Mouse (Mus musculus): ENCODE data around the gene Sfrp4. TPM values are rescaled to one million over a fixed set of nuclear protein-coding genes. Genes with fewer than 3 reads are reported as not detected.
"Not testable (repeated sequence)": the region's sequence is repeated elsewhere in the genome, so short reads cannot be mapped to it uniquely, and the experiment has no call there.

Gene Sfrp4
- 10 to 100 TPM; 44.5 to 45.8 TPM for total RNA-seq (2021)
- long read RNA-seq, experiment 1, full-length matches to known transcripts, result 134 of 137 reads
- long read RNA-seq, experiment 1, partial matches to known transcripts, result 0 of 137 reads
- long read RNA-seq, experiment 1, other reads (novel, unspliced or antisense), result 3 of 137 reads
- long read RNA-seq, experiment 2, full-length matches to known transcripts, result 84 of 88 reads
- long read RNA-seq, experiment 2, partial matches to known transcripts, result 1 of 88 reads
- long read RNA-seq, experiment 2, other reads (novel, unspliced or antisense), result 3 of 88 reads

DNA sequence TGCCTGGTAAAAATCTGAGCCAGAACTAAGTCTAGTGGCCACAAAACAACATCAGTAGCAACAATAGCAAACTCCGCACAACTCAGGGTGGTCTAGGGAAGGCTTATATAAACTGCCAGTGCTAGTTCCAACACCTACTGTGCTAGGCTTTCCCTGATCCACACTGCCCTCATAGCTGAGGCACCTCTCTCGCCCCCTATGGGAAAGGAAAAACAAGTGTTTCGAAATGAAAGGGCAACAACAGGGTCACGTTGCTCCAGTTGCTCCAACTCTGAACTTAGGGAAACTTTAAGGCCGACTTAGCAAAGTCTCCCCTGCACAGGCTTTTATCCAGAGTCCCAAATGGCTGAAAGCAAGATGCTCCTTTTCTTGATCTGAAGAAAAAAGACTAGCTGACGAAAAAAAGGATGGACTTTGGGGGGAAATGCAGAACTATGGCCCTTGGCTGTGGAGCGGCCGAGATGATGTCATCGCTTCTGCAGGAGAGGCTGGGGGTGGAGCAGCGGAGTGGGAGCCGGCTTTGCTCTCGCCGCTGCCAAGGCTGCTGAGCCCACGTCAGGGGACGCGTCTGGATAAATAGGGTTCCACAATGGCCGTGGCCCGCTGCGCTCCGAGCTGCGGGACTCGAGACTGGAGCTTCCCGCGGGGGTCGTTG lies at the start of gene Sfrp4:
Sfrp4 (plus strand) TSS at position 532 of the 655 bp plus-strand sequence.
- peak; percentile 48 to 62 for DNase-seq (ENCODE audit: low spot score in 2 of 2)

DNA sequence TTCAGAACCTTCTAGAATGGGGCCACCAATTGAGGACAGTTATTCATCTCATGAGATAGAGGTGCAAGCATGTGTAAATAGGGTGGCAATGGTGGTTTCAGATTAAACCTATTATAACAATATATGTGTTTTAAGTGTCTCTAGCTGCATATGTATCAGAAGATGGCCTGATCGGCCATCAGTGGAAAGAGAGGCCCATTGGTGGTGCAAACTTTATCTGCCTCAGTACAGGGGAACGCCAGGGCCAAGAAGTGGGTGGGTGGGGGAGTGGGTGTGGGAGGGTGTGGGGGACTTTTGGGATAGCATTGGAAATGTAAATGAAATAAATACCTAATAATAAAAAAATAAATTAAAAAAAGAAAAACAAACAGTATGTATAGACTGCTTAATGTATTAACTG lies 48.2 kb upstream of the Sfrp4 start:
- not testable (repeated sequence) for DNase-seq (ENCODE audit: low spot score in 2 of 2)

DNA sequence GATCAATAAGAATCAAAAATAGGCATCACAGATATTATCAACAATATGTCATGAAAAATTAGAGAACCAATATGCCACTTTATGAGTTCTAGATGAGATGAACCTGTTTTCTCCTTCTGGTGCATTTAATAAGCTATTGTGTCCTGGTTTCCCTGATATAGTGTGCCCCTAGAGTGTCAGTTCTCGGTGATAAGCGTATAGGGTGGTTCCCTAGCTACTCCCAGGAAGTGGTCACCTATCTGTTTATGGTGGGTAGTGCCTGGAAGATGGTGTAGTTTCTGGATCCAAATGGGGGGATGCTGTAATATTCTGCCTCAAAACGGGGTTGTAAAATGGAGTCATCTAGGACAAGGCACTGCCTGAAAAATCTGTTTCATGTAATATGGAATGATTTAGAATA lies 47.0 kb upstream of the Sfrp4 start:
- DNase-seq (ENCODE audit: low spot score in 2 of 2), result no peak

DNA sequence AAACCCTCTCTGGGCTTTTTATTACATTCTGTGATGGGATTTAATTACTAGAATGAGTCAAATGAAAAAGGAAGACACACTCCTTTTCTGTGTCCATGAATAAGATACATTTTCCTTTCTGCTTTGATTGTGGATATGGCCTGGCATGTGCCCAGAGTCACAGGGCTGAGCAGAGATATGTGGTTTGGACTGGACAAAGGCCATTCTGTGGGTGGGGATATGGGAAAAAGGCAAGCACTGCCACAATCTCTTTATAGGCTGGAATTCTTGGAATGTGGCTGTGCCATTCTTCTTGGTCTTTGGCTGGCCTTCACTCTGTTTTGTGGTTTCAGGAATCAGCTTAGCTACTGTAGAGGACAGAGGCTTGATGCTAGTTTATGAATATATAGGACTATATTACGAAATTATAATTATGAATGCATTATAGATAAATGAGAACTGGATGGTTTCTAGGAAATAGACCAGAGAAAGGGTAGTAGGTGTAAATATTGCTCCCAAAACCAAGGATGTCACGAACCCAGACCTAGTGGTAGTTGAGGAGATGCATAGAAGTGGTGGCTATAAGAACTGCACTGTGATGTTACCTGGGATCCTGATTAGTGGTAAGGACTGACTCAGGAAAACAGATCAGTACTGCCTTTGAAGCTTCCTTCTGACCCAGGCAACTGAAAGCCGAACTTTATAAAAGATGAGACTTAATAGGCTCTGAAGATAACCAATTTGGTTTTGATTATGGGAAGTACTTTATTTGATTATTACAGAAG lies 31.7 kb upstream of the Sfrp4 start:
- no peak for DNase-seq (ENCODE audit: low spot score in 2 of 2)

DNA sequence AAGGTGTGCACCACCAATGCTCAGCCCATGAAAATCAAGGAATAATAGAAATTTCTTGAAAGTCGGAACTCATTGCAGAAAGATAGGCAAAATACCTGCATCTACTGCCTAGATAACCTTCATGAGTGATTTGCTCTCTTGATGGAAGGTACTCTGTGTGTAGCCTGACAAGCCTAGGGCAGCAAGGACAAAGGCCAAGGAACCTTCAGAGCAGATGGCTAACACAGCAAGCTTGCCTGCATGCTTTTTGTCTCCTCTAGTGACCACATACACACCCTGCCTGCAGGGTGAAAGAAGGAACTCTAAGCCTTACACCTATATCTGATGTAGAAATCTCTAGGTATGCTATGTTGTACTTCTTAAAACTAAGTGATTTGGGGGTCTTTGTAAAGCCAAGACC lies 27.8 kb upstream of the Sfrp4 start:
- no peak for DNase-seq (ENCODE audit: low spot score in 2 of 2)

DNA sequence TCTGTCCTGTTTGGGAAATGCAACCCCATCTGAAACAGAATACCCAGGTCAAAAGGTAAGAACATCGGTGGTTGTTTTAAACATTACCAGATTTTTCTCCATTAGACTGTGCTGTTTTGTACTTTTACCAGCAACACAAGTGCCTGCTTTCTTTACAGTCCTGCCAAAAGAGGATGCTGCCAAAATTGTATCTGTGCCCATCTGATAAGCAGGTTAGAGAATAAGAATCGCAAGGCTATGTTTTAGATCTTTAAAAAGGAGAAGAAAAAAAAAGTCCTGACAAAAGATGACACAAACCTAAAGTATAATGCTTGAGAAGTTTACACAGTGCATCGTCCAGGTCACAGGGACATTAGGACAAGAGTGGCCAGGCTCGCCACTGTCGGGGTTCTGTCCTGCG lies 23.7 kb upstream of the Sfrp4 start:
- DNase-seq (ENCODE audit: low spot score in 2 of 2), result no peak

DNA sequence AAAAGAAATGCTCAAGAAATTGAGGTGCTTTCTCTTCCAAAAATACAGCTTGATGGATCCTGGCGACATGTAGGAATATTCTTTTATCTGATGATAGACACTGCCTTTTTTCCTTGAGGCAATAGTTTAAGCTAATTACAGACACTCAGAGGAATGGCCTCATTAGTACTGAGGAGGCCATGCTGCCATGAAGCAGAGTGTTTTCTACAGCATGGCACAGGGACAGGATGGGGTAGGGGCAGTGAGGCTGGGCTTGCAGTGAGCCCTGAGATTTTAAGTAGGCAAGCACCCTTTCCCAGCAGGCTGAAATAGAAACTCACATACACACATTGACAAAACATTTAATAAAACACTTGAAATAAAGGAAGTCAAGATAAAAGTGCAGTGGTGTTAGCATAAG lies 20.4 kb upstream of the Sfrp4 start:
- DNase-seq (ENCODE audit: low spot score in 2 of 2), result no peak

DNA sequence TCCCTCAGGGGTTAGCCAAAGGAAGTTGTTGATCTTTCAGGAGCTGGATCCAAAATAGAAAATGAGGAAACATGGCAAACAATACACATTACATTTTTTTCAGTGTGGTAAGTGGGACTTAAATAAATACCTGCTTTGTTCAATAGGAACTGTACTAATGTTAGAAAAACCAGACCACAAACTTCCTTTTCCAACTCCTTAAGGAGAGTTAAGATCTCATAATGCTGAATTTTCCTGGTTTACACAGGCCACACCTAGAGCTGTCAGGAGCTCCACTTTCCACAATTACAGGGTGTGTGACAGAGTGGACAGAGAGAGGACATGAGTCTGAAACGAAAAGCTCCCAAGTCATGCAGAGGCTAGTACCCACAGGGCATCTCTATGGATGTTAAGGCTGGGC lies 19.2 kb upstream of the Sfrp4 start:
- DNase-seq (ENCODE audit: low spot score in 2 of 2), result no peak

DNA sequence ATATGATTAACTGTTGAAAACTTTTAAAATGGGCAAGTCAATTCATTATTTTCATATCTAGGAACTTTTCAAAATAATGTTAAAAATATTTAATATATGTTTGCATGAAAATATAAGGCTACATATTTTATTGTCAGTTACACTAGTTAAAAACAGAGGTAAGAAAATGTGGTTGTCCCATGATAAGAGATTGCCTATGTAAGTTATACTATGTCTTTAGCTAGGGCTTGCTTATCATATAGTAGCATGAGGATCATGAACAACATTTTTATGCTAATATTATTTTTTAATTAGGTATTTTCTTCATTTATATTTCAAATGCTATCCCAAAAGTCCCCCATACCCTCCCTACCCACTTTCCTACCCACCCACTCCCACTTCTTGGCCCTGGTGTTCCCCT lies 18.0 kb upstream of the Sfrp4 start:
- no peak for DNase-seq (ENCODE audit: low spot score in 2 of 2)

DNA sequence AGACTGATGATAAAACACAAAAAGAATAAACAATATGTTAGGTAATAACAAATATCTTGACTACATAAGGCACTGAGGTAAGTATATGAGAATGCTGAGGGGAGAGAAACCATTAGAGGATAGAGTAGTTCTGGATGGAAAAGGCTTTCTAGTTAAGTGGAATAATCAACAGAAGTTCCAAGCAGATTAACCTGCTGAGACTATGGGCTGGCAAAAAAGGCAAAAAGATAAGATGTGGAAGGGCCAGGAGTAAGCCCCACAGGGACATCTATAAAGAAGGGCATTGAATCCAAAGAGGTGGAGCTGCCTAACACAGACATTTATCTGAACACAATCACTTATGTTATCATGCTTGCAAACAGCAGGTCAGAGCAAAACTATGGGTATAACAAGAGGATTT lies 14.8 kb upstream of the Sfrp4 start:
- DNase-seq (ENCODE audit: low spot score in 2 of 2), result no peak

DNA sequence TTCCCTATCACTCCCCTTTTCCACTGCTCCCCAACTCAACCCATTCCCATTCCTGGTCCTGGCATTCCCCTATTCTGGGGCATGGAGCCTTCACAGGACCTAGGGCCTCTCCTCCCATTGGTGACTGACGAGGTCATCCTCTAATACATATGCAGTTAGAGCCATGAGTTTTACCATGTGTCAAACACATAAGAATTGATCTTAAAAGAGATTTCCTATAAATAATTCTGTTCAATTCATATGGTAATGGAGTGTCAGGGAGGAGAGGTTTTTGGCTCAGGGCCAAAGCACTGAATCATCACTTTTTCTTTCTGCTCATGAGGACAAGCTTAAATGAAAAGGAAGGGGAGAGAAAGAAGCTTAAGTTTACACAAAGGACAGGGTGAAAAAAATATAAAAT lies 10.6 kb upstream of the Sfrp4 start:
- DNase-seq (ENCODE audit: low spot score in 2 of 2), result no peak

DNA sequence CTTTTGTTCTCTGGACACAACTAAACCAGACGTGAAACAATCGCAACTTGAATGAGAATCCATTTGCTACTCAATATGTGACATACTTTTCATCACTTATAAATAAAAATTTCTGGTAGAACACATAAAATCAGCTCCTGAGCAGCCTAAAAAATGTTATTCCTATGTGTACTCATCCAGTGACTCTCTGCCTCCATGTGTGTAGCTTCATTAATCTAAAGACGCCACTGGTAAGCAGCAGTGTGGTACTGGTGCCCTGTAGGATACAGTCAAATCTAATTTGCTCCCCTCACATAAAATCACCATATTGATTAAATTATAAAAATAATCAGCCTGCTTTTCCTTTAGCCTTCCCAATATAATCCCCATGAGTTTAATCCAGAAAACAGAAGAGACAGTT lies 9.9 kb upstream of the Sfrp4 start:
- no peak for DNase-seq (ENCODE audit: low spot score in 2 of 2)

DNA sequence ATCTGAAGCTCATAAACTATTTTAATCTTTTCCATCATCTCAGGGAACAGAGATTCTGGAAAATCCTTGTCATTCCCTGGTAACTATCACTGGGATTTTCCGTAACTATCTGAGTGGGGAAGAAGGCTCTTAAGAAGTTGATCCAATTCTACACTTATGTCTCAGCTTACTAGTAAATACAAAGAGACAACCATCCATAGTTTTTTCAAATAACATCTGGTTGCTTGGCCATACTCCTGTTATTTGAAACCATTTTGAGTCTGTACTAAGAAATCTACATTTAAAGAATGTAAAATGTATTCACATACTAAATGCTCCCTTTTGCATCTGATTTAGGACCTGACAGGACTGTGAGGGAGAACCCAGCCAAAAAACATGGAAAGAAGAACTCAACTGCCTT lies 9.5 kb upstream of the Sfrp4 start:
- no peak for DNase-seq (ENCODE audit: low spot score in 2 of 2)

DNA sequence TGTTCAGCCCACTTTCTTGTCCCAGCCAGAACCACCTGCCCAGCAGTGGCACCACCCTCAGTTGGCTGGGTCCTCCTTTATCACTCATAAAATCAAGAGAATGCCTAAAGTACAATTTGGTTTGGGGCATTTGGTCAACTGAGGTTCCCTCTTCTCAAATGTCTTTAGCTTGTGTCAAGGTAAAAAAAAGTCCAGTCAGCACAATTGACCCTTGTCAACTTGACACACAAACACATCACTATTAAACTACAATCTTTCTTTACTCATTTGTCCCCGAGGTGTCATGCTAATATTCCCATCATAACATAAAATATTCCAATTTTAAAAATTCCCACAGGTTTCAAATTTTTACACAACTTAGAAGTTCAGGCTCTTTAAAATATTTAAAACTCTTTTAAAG lies 8.6 kb upstream of the Sfrp4 start:
- no peak for DNase-seq (ENCODE audit: low spot score in 2 of 2)

DNA sequence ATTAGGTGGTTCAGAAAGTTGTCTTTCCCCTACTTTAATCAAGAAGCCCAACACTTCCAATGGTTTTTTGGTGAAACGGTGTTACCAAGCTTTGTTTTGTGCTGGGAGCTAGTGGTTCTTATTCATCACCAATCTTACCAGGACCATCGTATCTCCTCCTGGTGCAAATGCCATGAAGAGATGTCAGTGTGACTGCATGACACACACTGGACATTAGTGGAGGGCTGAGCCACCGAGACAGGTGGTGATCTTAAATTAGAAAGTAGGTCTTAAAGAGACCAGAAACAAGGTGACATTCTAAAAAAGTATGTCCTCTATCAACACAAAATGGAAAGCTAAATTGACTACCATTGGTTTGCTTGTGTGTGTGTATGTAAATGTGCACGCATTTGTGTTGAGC lies 4.8 kb upstream of the Sfrp4 start:
- DNase-seq (ENCODE audit: low spot score in 2 of 2), result no peak

DNA sequence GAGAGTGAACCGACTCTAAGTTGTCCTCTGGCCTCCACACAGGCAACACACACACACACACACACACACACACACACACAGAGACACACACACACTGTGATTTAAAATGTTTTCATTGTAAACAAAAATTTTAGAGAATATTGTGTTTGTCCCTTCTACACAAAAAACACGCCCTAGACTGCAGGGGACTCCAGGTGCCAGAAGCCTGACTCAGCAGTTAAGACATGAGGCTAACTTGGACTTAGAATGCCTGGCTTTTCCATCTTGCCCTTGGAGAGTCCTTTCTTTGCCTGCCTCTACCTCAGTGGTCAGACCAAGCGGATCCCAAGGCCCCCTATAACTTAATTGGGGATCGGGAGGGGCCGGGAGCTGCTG lies 4.1 kb upstream of the Sfrp4 start:
- DNase-seq (ENCODE audit: low spot score in 2 of 2), result no peak

DNA sequence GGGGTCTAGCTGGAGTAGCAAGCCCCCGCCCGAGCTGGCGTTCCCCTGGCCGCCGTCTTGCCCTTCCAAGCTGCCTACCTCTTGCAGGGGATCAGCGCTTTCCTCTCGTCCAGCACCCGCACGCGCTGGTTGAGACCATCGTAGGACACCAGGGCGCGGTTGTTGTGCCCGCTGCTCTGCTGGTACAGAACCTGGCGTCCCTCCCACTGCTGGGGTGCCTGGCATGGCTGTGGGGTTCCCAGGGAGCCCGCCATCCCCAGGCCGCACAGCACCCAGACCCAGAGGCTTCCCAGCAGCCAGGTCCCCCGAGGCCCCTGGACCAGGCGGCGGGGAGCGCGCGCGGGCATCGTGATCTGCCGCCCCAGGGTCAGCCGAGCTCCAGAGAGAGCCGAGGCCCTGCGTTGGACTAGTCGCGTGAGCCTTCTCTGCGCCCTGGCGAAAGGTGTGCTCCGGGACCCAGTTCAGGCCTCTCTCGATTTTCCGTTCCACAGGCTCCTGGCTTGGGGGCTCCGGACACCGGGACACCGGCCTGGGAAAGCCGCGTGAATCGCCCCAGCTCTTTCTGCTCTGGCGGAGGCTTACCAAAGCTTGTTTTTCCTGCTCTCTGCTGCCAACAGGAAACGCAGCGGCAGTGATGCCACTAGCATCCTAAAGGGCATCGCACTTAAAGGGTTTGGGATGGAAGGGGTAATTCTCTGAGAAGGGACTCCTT lies 3.5 kb upstream of the Sfrp4 start, which contains the start of gene Epdr1:
Epdr1 (minus strand) TSS at position 712 of the 712 bp plus-strand sequence.
- DNase-seq (ENCODE audit: low spot score in 2 of 2), result peak; percentile 31 to 66

DNA sequence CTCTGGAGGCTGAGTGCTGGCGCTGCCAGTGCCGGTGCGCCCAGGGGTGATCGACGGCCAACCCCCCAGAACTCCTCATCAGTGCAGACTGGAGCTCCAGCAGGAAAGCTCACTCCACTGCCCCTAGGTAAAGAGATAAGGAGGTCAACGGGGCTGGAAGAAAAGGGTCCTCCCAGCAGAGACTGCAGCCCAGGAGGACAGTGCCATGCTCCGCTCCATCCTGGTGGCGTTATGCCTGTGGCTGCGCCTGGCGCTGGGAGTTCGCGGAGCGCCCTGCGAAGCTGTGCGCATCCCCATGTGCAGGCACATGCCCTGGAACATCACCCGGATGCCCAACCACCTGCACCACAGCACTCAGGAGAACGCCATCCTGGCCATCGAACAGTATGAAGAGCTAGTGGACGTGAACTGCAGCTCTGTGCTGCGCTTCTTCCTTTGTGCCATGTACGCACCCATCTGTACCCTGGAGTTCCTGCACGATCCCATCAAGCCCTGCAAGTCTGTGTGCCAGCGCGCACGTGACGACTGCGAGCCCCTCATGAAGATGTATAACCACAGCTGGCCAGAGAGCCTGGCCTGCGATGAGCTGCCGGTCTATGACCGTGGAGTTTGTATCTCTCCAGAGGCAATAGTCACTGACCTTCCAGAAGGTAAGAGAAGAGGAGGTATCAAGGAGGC lies 463 bp downstream of the Sfrp4 start:
- DNase-seq (ENCODE audit: low spot score in 2 of 2), result peak in 1 of 2 experiments; percentile 27

DNA sequence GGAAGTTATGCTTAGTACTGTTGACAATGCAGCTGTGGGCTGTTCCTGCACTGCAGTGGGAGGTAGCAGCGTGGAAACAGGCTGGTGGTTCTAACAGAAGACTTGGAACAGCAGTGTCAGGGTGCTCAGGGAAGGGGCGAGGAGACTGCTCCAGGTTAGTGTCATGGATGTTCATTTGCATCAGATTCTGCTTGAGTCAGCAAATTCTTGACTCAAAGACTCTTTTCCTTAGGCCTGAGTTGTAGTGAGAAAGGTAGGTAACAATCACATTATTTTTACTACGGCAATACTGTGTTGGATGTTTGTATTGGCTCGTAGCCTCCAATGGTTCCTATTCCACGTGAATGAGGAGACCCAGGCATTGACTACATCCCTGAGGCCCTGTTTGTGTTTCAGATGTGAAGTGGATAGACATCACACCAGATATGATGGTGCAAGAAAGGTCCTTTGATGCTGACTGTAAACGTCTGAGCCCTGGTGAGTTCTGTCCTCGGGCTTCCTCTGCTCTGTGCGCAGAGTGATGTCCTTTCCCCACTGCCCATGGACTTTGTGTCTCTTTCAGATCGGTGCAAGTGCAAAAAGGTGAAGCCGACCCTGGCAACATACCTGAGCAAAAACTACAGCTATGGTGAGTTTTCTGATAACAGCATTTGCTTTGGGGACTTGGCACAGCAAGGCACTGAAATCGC lies 1.9 kb downstream of the Sfrp4 start:
- no peak for DNase-seq (ENCODE audit: low spot score in 2 of 2)

DNA sequence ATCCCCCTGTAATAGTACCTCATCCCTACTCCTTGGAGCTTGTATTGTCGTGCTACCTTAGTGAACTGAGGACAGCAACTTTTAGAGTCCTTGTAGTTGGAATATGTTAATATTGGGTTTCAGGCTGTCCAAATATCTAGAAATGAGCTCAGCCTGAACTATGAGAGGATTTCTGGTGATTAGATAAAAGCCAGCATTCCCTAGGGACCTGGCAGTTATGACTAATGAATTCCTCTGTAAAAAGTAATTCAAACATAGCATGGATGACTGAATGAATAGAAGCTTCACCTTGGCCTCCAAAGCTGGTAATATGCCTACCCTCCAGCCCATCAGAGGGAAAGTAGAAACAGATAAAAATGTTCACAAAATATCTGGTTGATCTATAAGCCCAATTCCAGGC lies 3.6 kb downstream of the Sfrp4 start:
- no peak for DNase-seq (ENCODE audit: low spot score in 2 of 2)
